10 mouse cellular contexts compared by ENCODE assay signal in genomic region chr9:50724661-50725330, GRCm38 (mm10). TPM values are rescaled to one million over a fixed set of nuclear protein-coding genes. Genes with fewer than 3 reads are reported as not detected.
DNase-seq lines count a peak whose midpoint lies in the region; ATAC-seq and TF ChIP-seq lines count a peak whose summit lies in the region.
"Had no signal": no experiment of that assay in that cellular context is flagged by ENCODE, and none has a peak within 500 bp of the region (broad histone marks: within the 10 kb centered on the region; RNA-seq: fewer than 3 reads in every experiment).

No protein-coding gene starts in this region.

- H3K9ac ChIP-seq in heart, postnatal 0 days (replicated peaks; ENCODE audit: low read depth, low read length): no peak overlapping the region
- H3K9ac ChIP-seq in embryonic facial prominence, embryonic 12.5 days: no peak overlapping the region
- no peak overlapping the region; the same call in 1 of the 2 replicates for H3K9ac ChIP-seq in forebrain, embryonic 16.5 days (replicated peaks; ENCODE audit: low read depth, low read length)
- peak overlapping the region; percentile 63 for H3K9ac ChIP-seq in neural tube, embryonic 13.5 days
- H3K9ac ChIP-seq: intestine, embryonic 15.5 days had no signal

- no peak for TF ChIP-seq EP300 in heart, postnatal 0 days (IDR thresholded peaks at IDR 0.05; ENCODE audit: low read depth)

- peaks cover 33% of the 10 kb centered on the region for H3K4me1 ChIP-seq in heart, postnatal 0 days (ENCODE audit: control insufficient read depth, insufficient read depth)
- peaks cover 39% of the 10 kb centered on the region for H3K4me1 ChIP-seq in embryonic facial prominence, embryonic 12.5 days
- H3K4me1 ChIP-seq in forebrain, embryonic 16.5 days (replicated peaks; ENCODE audit: control insufficient read depth, insufficient read depth, low read length): peaks cover 55% of the 10 kb centered on the region
- peaks cover 81% of the 10 kb centered on the region for H3K4me1 ChIP-seq in neural tube, embryonic 13.5 days (replicated peaks)

- WGBS in heart, postnatal 0 days: 27% methylated on average over 3 of the region's 3 CpGs
- WGBS in embryonic facial prominence, embryonic 12.5 days: 21% methylated on average over 3 of the region's 3 CpGs
- 26% methylated on average over 3 of the region's 3 CpGs for WGBS in forebrain, embryonic 16.5 days
- 27% methylated on average over 3 of the region's 3 CpGs for WGBS in neural tube, embryonic 13.5 days

- TF ChIP-seq CTCF in heart, postnatal 0 days (IDR thresholded peaks at IDR 0.05; ENCODE audit: low read depth): no peak

- no peak for ATAC-seq in heart, postnatal 0 days (ENCODE audit: insufficient read depth, low read depth)
- ATAC-seq in embryonic facial prominence, embryonic 12.5 days (ENCODE audit: insufficient number of reproducible peaks, insufficient read depth, low FRiP score, low TSS enrichment): no peak
- no peak for ATAC-seq in forebrain, embryonic 16.5 days
- no peak for ATAC-seq in neural tube, embryonic 13.5 days (ENCODE audit: low read depth)
- ATAC-seq in CD4-positive, CD25-positive, alpha-beta regulatory T cell, adult 4 months: no peak
- ATAC-seq: intestine, embryonic 15.5 days had no signal

- no peak overlapping the region for H3K4me3 ChIP-seq in heart, postnatal 0 days (ENCODE audit: low read depth, low read length)
- no peak overlapping the region for H3K4me3 ChIP-seq in embryonic facial prominence, embryonic 12.5 days
- H3K4me3 ChIP-seq in forebrain, embryonic 16.5 days (replicated peaks; ENCODE audit: low read length): no peak overlapping the region
- H3K4me3 ChIP-seq in neural tube, embryonic 13.5 days: peak overlapping the region; percentile 8
- H3K4me3 ChIP-seq: intestine, embryonic 15.5 days had no signal

- no peak for DNase-seq in heart, postnatal 0 days (ENCODE audit: low spot score)
- DNase-seq in heart, adult 18-20 months: no peak
- no peak for DNase-seq in right cerebral cortex, postnatal 14 days
- DNase-seq: thymus, postnatal 25 days had no signal

- no peaks in the 10 kb centered on the region for H3K36me3 ChIP-seq in heart, postnatal 0 days (replicated peaks; ENCODE audit: control insufficient read depth, insufficient read depth, low read length)
- no peaks in the 10 kb centered on the region for H3K36me3 ChIP-seq in embryonic facial prominence, embryonic 12.5 days
- H3K36me3 ChIP-seq in forebrain, embryonic 16.5 days (ENCODE audit: control insufficient read depth, insufficient read depth): no peaks in the 10 kb centered on the region
- H3K36me3 ChIP-seq in neural tube, embryonic 13.5 days: no peaks in the 10 kb centered on the region
- H3K36me3 ChIP-seq: G1E; intestine, embryonic 15.5 days had no signal

- no peaks in the 10 kb centered on the region for H3K9me3 ChIP-seq in heart, postnatal 0 days (replicated peaks; ENCODE audit: control insufficient read depth, low read length)
- no peaks in the 10 kb centered on the region for H3K9me3 ChIP-seq in embryonic facial prominence, embryonic 12.5 days
- H3K9me3 ChIP-seq in forebrain, embryonic 16.5 days (ENCODE audit: control insufficient read depth, low read length): no peaks in the 10 kb centered on the region
- no peaks in the 10 kb centered on the region for H3K9me3 ChIP-seq in neural tube, embryonic 13.5 days
- H3K9me3 ChIP-seq: G1E; intestine, embryonic 15.5 days had no signal

- H3K27ac ChIP-seq in heart, postnatal 0 days (ENCODE audit: low read depth): peak overlapping the region; percentile 95
- H3K27ac ChIP-seq in embryonic facial prominence, embryonic 12.5 days: peak overlapping the region; percentile 54; the same call in 1 of the 2 replicates
- peak overlapping the region; percentile 71 for H3K27ac ChIP-seq in forebrain, embryonic 16.5 days (ENCODE audit: low read length)
- H3K27ac ChIP-seq in neural tube, embryonic 13.5 days (replicated peaks): peak overlapping the region; percentile 86
- H3K27ac ChIP-seq: intestine, embryonic 15.5 days had no signal

- H3K27me3 ChIP-seq in heart, postnatal 0 days (ENCODE audit: control insufficient read depth, insufficient read depth, low read length): no peaks in the 10 kb centered on the region
- H3K27me3 ChIP-seq in embryonic facial prominence, embryonic 12.5 days: no peaks in the 10 kb centered on the region
- no peaks in the 10 kb centered on the region for H3K27me3 ChIP-seq in forebrain, embryonic 16.5 days (replicated peaks; ENCODE audit: control insufficient read depth, insufficient read depth, low read length)
- no peaks in the 10 kb centered on the region for H3K27me3 ChIP-seq in neural tube, embryonic 13.5 days
- H3K27me3 ChIP-seq: intestine, embryonic 15.5 days had no signal

- no peak overlapping the region for H3K4me2 ChIP-seq in heart, postnatal 0 days (ENCODE audit: low read depth, low read length)
- H3K4me2 ChIP-seq in embryonic facial prominence, embryonic 12.5 days (replicated peaks): no peak overlapping the region
- H3K4me2 ChIP-seq in forebrain, embryonic 16.5 days (ENCODE audit: low read length): peak overlapping the region; percentile 19
- peak overlapping the region; percentile 83 for H3K4me2 ChIP-seq in neural tube, embryonic 13.5 days
- H3K4me2 ChIP-seq: intestine, embryonic 15.5 days had no signal

RNA-seq across cellular contexts. Expression of gene Dixdc1, which starts 14.5 kb away (rescaled TPM):
- total RNA-seq in heart, postnatal 0 days (2014; rRNA removed; ENCODE audit: low replicate concordance): 7.7 and 19.8 TPM in 2 replicates
- 6.9 and 7.1 TPM in 2 replicates for polyA plus RNA-seq in heart, postnatal 0 days (2015; fragmentation: Nextera tagmentation; extraction: Ambion mirVana)
- total RNA-seq in heart, adult 18-20 months (2021): 1 to 10 TPM; 3.0 to 4.1 TPM
- polyA plus RNA-seq in embryonic facial prominence, embryonic 12.5 days (2016; fragmentation: Nextera tagmentation; extraction: Ambion mirVana): 20.2 and 20.8 TPM in 2 replicates
- polyA plus RNA-seq in forebrain, embryonic 16.5 days (2015; fragmentation: Nextera tagmentation; extraction: Ambion mirVana): 28.5 and 29.7 TPM in 2 replicates
- polyA plus RNA-seq in neural tube, embryonic 13.5 days (2015; fragmentation: Nextera tagmentation; extraction: Ambion mirVana): 31.8 TPM in 2 replicates
- under 1 TPM in 1 of 2 experiments, not detected in 1; 0.19 TPM for polyA plus RNA-seq in CD4-positive, CD25-positive, alpha-beta regulatory T cell, adult 4 months (2017; shearing (Covaris generic))
- polyA plus RNA-seq: G1E had no signal

RNA-seq across cellular contexts. Expression of gene 2310030G06Rik, which starts 21.5 kb away (rescaled TPM):
- total RNA-seq in heart, postnatal 0 days (2014; rRNA removed; ENCODE audit: low replicate concordance): 3.6 and 4.8 TPM in 2 replicates
- polyA plus RNA-seq in heart, postnatal 0 days (2015; fragmentation: Nextera tagmentation; extraction: Ambion mirVana): 10.6 and 11.0 TPM in 2 replicates
- total RNA-seq in heart, adult 18-20 months (2021): 1 to 10 TPM; 2.2 to 2.6 TPM
- 4.5 and 4.6 TPM in 2 replicates for polyA plus RNA-seq in embryonic facial prominence, embryonic 12.5 days (2016; fragmentation: Nextera tagmentation; extraction: Ambion mirVana)
- polyA plus RNA-seq in forebrain, embryonic 16.5 days (2015; fragmentation: Nextera tagmentation; extraction: Ambion mirVana): 1.5 and 1.7 TPM in 2 replicates
- polyA plus RNA-seq in neural tube, embryonic 13.5 days (2015; fragmentation: Nextera tagmentation; extraction: Ambion mirVana): 1.7 and 2.3 TPM in 2 replicates
- polyA plus RNA-seq in CD4-positive, CD25-positive, alpha-beta regulatory T cell, adult 4 months (2017; shearing (Covaris generic)): not detected
- polyA plus RNA-seq: G1E had no signal

RNA-seq across cellular contexts. Expression of gene Cryab, which starts 26.3 kb away (rescaled TPM):
- total RNA-seq in heart, postnatal 0 days (2014; rRNA removed; ENCODE audit: low replicate concordance): 758 and 766 TPM in 2 replicates
- polyA plus RNA-seq in heart, postnatal 0 days (2015; fragmentation: Nextera tagmentation; extraction: Ambion mirVana): 1,736 and 1,781 TPM in 2 replicates
- total RNA-seq in heart, adult 18-20 months (2021): 1,000 to 10,000 TPM; 3,376 to 3,486 TPM
- 25.4 and 36.0 TPM in 2 replicates for polyA plus RNA-seq in embryonic facial prominence, embryonic 12.5 days (2016; fragmentation: Nextera tagmentation; extraction: Ambion mirVana)
- 10.1 and 17.3 TPM in 2 replicates for polyA plus RNA-seq in forebrain, embryonic 16.5 days (2015; fragmentation: Nextera tagmentation; extraction: Ambion mirVana)
- polyA plus RNA-seq in neural tube, embryonic 13.5 days (2015; fragmentation: Nextera tagmentation; extraction: Ambion mirVana): 15.3 and 19.5 TPM in 2 replicates
- polyA plus RNA-seq in CD4-positive, CD25-positive, alpha-beta regulatory T cell, adult 4 months (2017; shearing (Covaris generic)): not detected
- polyA plus RNA-seq: G1E had no signal

RNA-seq across cellular contexts. Expression of gene Hspb2, which starts 27.4 kb away (rescaled TPM):
- 241 and 266 TPM in 2 replicates for total RNA-seq in heart, postnatal 0 days (2014; rRNA removed; ENCODE audit: low replicate concordance)
- 309 and 313 TPM in 2 replicates for polyA plus RNA-seq in heart, postnatal 0 days (2015; fragmentation: Nextera tagmentation; extraction: Ambion mirVana)
- 100 to 1,000 TPM; 136 to 143 TPM for total RNA-seq in heart, adult 18-20 months (2021)
- polyA plus RNA-seq in embryonic facial prominence, embryonic 12.5 days (2016; fragmentation: Nextera tagmentation; extraction: Ambion mirVana): 8.5 and 10.1 TPM in 2 replicates
- 0.81 and 0.96 TPM in 2 replicates for polyA plus RNA-seq in forebrain, embryonic 16.5 days (2015; fragmentation: Nextera tagmentation; extraction: Ambion mirVana)
- 2.4 and 4.5 TPM in 2 replicates for polyA plus RNA-seq in neural tube, embryonic 13.5 days (2015; fragmentation: Nextera tagmentation; extraction: Ambion mirVana)
- polyA plus RNA-seq in CD4-positive, CD25-positive, alpha-beta regulatory T cell, adult 4 months (2017; shearing (Covaris generic)): not detected
- total RNA-seq: G1E had no signal
- polyA plus RNA-seq: G1E had no signal

RNA-seq across cellular contexts. Expression of gene Fdxacb1, which starts 43.2 kb away (rescaled TPM):
- 7.4 and 10.0 TPM in 2 replicates for total RNA-seq in heart, postnatal 0 days (2014; rRNA removed; ENCODE audit: low replicate concordance)
- polyA plus RNA-seq in heart, postnatal 0 days (2015; fragmentation: Nextera tagmentation; extraction: Ambion mirVana): 7.9 and 8.1 TPM in 2 replicates
- total RNA-seq in heart, adult 18-20 months (2021): 1 to 10 TPM; 4.1 to 5.8 TPM
- 10.5 and 12.5 TPM in 2 replicates for polyA plus RNA-seq in embryonic facial prominence, embryonic 12.5 days (2016; fragmentation: Nextera tagmentation; extraction: Ambion mirVana)
- 12.0 and 13.3 TPM in 2 replicates for polyA plus RNA-seq in forebrain, embryonic 16.5 days (2015; fragmentation: Nextera tagmentation; extraction: Ambion mirVana)
- 8.9 and 12.9 TPM in 2 replicates for polyA plus RNA-seq in neural tube, embryonic 13.5 days (2015; fragmentation: Nextera tagmentation; extraction: Ambion mirVana)
- polyA plus RNA-seq in CD4-positive, CD25-positive, alpha-beta regulatory T cell, adult 4 months (2017; shearing (Covaris generic)): 10 to 100 TPM in 1 of 2 experiments, 1 to 10 TPM in 1; 6.5 to 17.9 TPM

Comparison
In these comparisons a context has a peak if more than half of its experiments do, and no peak if none do; other contexts are left out.
1. H3K4me2 ChIP-seq: peak in forebrain, embryonic 16.5 days (single experiment) and neural tube, embryonic 13.5 days (single experiment); none in heart, postnatal 0 days (single experiment) and embryonic facial prominence, embryonic 12.5 days (single experiment).
2. RNA of gene Cryab, which starts 26.3 kb away (polyA plus RNA-seq): 1,736 to 1,781 TPM in heart, postnatal 0 days; 25.4 to 36.0 TPM in embryonic facial prominence, embryonic 12.5 days, 15.3 to 19.5 TPM in neural tube, embryonic 13.5 days, 10.1 to 17.3 TPM in forebrain, embryonic 16.5 days and not detected in CD4-positive, CD25-positive, alpha-beta regulatory T cell, adult 4 months; every median in the first group is over 10 times any median in the second.
3. Peak in every context shown above with its lines, with median percentiles within 50 percentile points of each other: H3K27ac ChIP-seq.